Comparison of ENCODE assay signal across 8 mouse cellular contexts in genomic region chr13:23551931-23552914, GRCm38 (mm10). TPM values are rescaled to one million over a fixed set of nuclear protein-coding genes. Genes with fewer than 3 reads are reported as not detected.
DNase-seq lines count a peak whose midpoint lies in the region; ATAC-seq and TF ChIP-seq lines count a peak whose summit lies in the region.

No protein-coding gene starts in this region.

- peak overlapping the region; percentile 71 for H3K4me2 ChIP-seq in liver, embryonic 12.5 days

- peak overlapping the region; percentile 84 for H3K27ac ChIP-seq in thymus, adult 2 months (ENCODE audit: control insufficient read depth, insufficient read depth, low read length)
- H3K27ac ChIP-seq in liver, embryonic 12.5 days: peak overlapping the region; percentile 99

- no peaks in the 10 kb centered on the region for H3K27me3 ChIP-seq in erythroblast, embryonic 14.5 days (ENCODE audit: control insufficient read depth)
- no peaks in the 10 kb centered on the region for H3K27me3 ChIP-seq in thymus, adult 2 months (ENCODE audit: control insufficient read depth, insufficient read depth, low read length)
- H3K27me3 ChIP-seq in liver, embryonic 12.5 days (replicated peaks): no peaks in the 10 kb centered on the region

- peak overlapping the region; percentile 68 for H3K4me3 ChIP-seq in erythroblast, embryonic 14.5 days (replicated peaks)
- no peak overlapping the region for H3K4me3 ChIP-seq in thymus, adult 2 months (ENCODE audit: control insufficient read depth, insufficient read depth, low read length)
- peak overlapping the region; percentile 56 for H3K4me3 ChIP-seq in liver, embryonic 12.5 days

- TF ChIP-seq POLR2A in thymus, adult 2 months (IDR thresholded peaks at IDR 0.05; ENCODE audit: control insufficient read depth, extremely low read depth, insufficient read depth, low read length, poor library complexity): no peak

- peak overlapping the region; percentile 78 for H3K9ac ChIP-seq in liver, embryonic 12.5 days

- peaks cover 80% of the 10 kb centered on the region for H3K4me1 ChIP-seq in erythroblast, embryonic 14.5 days (ENCODE audit: control insufficient read depth)
- H3K4me1 ChIP-seq in thymus, adult 2 months (replicated peaks; ENCODE audit: control insufficient read depth, insufficient read depth, low read length): no peaks in the 10 kb centered on the region
- H3K4me1 ChIP-seq in liver, embryonic 12.5 days: peaks cover 67% of the 10 kb centered on the region

- no peak for DNase-seq in thymus, adult 2 months
- DNase-seq in thymus, postnatal 36 days: no peak
- no peak for DNase-seq in layer of hippocampus, adult 9-11 months
- no peak for DNase-seq in lung, postnatal 36 days

- ATAC-seq in erythroblast, adult 5-6 weeks (replicated peaks; ENCODE audit: low FRiP score, poor library complexity, severe bottlenecking): no peak
- ATAC-seq in liver, embryonic 12.5 days: no peak
- ATAC-seq in inflammation-experienced regulatory T-cells, adult 6 months: no peak

- no peak for TF ChIP-seq CTCF in thymus, adult 2 months (IDR thresholded peaks at IDR 0.05; ENCODE audit: borderline replicate concordance, control insufficient read depth, extremely low read depth, insufficient read depth, low read length, poor library complexity)

- H3K36me3 ChIP-seq in erythroblast, embryonic 14.5 days (ENCODE audit: control insufficient read depth): no peaks in the 10 kb centered on the region; the same call in 1 of the 2 replicates
- no peaks in the 10 kb centered on the region for H3K36me3 ChIP-seq in thymus, adult 2 months (ENCODE audit: control insufficient read depth, insufficient read depth, low read length)
- H3K36me3 ChIP-seq in liver, embryonic 12.5 days: no peaks in the 10 kb centered on the region

- 52% methylated on average over 8 of the region's 8 CpGs for WGBS in thymus, adult 2 months
- 34% methylated on average over 8 of the region's 8 CpGs for WGBS in liver, embryonic 12.5 days (ENCODE audit: insufficient replicate concordance)

- H3K9me3 ChIP-seq in erythroblast, embryonic 14.5 days (ENCODE audit: control insufficient read depth, low read length): no peaks in the 10 kb centered on the region
- no peaks in the 10 kb centered on the region for H3K9me3 ChIP-seq in liver, embryonic 12.5 days (replicated peaks)

RNA-seq across cellular contexts. Expression of gene Hist1h4f, which starts 0.8 kb away (rescaled TPM):
- 8.3 and 13.8 TPM in 2 replicates for polyA plus RNA-seq in erythroblast, embryonic 14.5 days (2012)
- 55.5 and 68.5 TPM in 2 replicates for total RNA-seq in erythroblast, adult 5-6 weeks (2015; ENCODE audit: low replicate concordance)
- total RNA-seq in erythroblast, adult 5-6 weeks (2017; ENCODE audit: low replicate concordance): 1,011 and 1,279 TPM in 2 replicates
- 208 and 221 TPM in 2 replicates for polyA plus RNA-seq in thymus, adult 2 months (2012; rRNA removed)
- polyA plus RNA-seq in liver, embryonic 12.5 days (2016; fragmentation: Nextera tagmentation; extraction: Ambion mirVana): 1.1 and 1.6 TPM in 2 replicates
- 1 to 10 TPM in 1 of 3 experiments, not detected in 2; 3.2 TPM for polyA plus RNA-seq in inflammation-experienced regulatory T-cells, adult 6 months (2017; shearing (Covaris generic))

RNA-seq across cellular contexts. Expression of gene Hist1h1d, which starts 0.8 kb away (rescaled TPM):
- 0.51 and 0.95 TPM in 2 replicates for polyA plus RNA-seq in erythroblast, embryonic 14.5 days (2012)
- total RNA-seq in erythroblast, adult 5-6 weeks (2015; ENCODE audit: low replicate concordance): 14.6 and 16.7 TPM in 2 replicates
- 170 and 238 TPM in 2 replicates for total RNA-seq in erythroblast, adult 5-6 weeks (2017; ENCODE audit: low replicate concordance)
- polyA plus RNA-seq in thymus, adult 2 months (2012; rRNA removed): 1.9 and 2.9 TPM in 2 replicates
- 0.89 and 0.93 TPM in 2 replicates for polyA plus RNA-seq in liver, embryonic 12.5 days (2016; fragmentation: Nextera tagmentation; extraction: Ambion mirVana)
- under 1 TPM; 0.20 to 0.36 (median 0.34) TPM for polyA plus RNA-seq in inflammation-experienced regulatory T-cells, adult 6 months (2017; shearing (Covaris generic))

RNA-seq across cellular contexts. Expression of gene Hist1h3f, which starts 8.4 kb away (rescaled TPM):
- polyA plus RNA-seq in erythroblast, embryonic 14.5 days (2012): 1.3 and 3.3 TPM in 2 replicates
- total RNA-seq in erythroblast, adult 5-6 weeks (2015; ENCODE audit: low replicate concordance): 12.7 and 21.7 TPM in 2 replicates
- total RNA-seq in erythroblast, adult 5-6 weeks (2017; ENCODE audit: low replicate concordance): 51.2 and 57.7 TPM in 2 replicates
- 72.3 and 87.8 TPM in 2 replicates for polyA plus RNA-seq in thymus, adult 2 months (2012; rRNA removed)
- 1.3 and 1.6 TPM in 2 replicates for polyA plus RNA-seq in liver, embryonic 12.5 days (2016; fragmentation: Nextera tagmentation; extraction: Ambion mirVana)
- polyA plus RNA-seq in inflammation-experienced regulatory T-cells, adult 6 months (2017; shearing (Covaris generic)): 1 to 10 TPM in 1 of 3 experiments, under 1 TPM in 2; 0.73 to 1.5 (median 0.74) TPM

RNA-seq across cellular contexts. Expression of gene Hist1h2bh, which starts 9.0 kb away (rescaled TPM):
- polyA plus RNA-seq in erythroblast, embryonic 14.5 days (2012): 0.43 and 3.0 TPM in 2 replicates
- total RNA-seq in erythroblast, adult 5-6 weeks (2015; ENCODE audit: low replicate concordance): 13.4 and 18.2 TPM in 2 replicates
- total RNA-seq in erythroblast, adult 5-6 weeks (2017; ENCODE audit: low replicate concordance): 63.0 and 67.3 TPM in 2 replicates
- 37.8 and 51.2 TPM in 2 replicates for polyA plus RNA-seq in thymus, adult 2 months (2012; rRNA removed)
- 1.4 and 1.5 TPM in 2 replicates for polyA plus RNA-seq in liver, embryonic 12.5 days (2016; fragmentation: Nextera tagmentation; extraction: Ambion mirVana)
- polyA plus RNA-seq in inflammation-experienced regulatory T-cells, adult 6 months (2017; shearing (Covaris generic)): under 1 TPM in 2 of 3 experiments, not detected in 1; 0.38 to 0.89 TPM

RNA-seq across cellular contexts. Expression of gene Hist1h3e, which starts 9.9 kb away (rescaled TPM):
- polyA plus RNA-seq in erythroblast, embryonic 14.5 days (2012): 2.9 and 16.6 TPM in 2 replicates
- total RNA-seq in erythroblast, adult 5-6 weeks (2015; ENCODE audit: low replicate concordance): 37.3 and 49.5 TPM in 2 replicates
- total RNA-seq in erythroblast, adult 5-6 weeks (2017; ENCODE audit: low replicate concordance): 84.7 and 92.0 TPM in 2 replicates
- 245 and 339 TPM in 2 replicates for polyA plus RNA-seq in thymus, adult 2 months (2012; rRNA removed)
- polyA plus RNA-seq in liver, embryonic 12.5 days (2016; fragmentation: Nextera tagmentation; extraction: Ambion mirVana): 4.9 and 6.2 TPM in 2 replicates
- 1 to 10 TPM in 2 of 3 experiments, under 1 TPM in 1; 0.89 to 4.0 (median 4.0) TPM for polyA plus RNA-seq in inflammation-experienced regulatory T-cells, adult 6 months (2017; shearing (Covaris generic))

Comparison
In these comparisons a context has a peak if more than half of its experiments do, and no peak if none do; other contexts are left out.
1. RNA of gene Hist1h4f, which starts 0.8 kb away (polyA plus RNA-seq): 208 to 221 TPM in thymus, adult 2 months; 8.3 to 13.8 TPM in erythroblast, embryonic 14.5 days, 3.2 TPM in inflammation-experienced regulatory T-cells, adult 6 months and 1.1 to 1.6 TPM in liver, embryonic 12.5 days; every median in the first group is over 10 times any median in the second.
2. RNA of gene Hist1h3f, which starts 8.4 kb away (polyA plus RNA-seq): 72.3 to 87.8 TPM in thymus, adult 2 months; 1.3 to 3.3 TPM in erythroblast, embryonic 14.5 days, 1.3 to 1.6 TPM in liver, embryonic 12.5 days and 0.73 to 1.5 TPM in inflammation-experienced regulatory T-cells, adult 6 months; every median in the first group is over 10 times any median in the second.